Mouse (Mus musculus) T-helper 2 cell (primary cell): ENCODE data around the gene Npas2.

Experiments used
- in situ Hi-C: fragments of 300-600 bp; cut with MboI, MseI; formaldehyde crosslinking; loops from one replicate; pipeline ENCODE4 v1.15.1; 2025; ENCODE audit warnings: high pct_unique_total_duplicates

Npas2 gene

DNA sequence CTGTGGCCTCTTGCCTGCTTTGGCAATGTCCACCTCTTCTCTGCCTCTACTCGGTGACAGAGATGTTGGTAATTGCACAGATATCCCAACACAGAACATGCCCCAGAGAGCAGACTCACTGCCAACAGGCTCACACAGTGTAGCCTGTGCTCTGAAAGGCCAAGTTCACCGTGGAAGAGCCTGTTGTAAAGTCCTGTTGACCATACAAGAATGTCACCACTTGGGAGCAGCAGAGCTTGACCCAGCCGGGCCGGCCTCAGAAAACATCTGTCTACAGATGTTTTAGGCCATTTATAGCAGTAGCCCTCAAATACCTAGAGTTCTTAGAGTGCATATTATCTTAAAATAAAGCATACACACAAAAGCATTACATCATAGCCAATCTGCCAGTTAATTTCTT is 213.6 kb downstream of the Npas2 start:
- in situ Hi-C loops, result no loop called here

DNA sequence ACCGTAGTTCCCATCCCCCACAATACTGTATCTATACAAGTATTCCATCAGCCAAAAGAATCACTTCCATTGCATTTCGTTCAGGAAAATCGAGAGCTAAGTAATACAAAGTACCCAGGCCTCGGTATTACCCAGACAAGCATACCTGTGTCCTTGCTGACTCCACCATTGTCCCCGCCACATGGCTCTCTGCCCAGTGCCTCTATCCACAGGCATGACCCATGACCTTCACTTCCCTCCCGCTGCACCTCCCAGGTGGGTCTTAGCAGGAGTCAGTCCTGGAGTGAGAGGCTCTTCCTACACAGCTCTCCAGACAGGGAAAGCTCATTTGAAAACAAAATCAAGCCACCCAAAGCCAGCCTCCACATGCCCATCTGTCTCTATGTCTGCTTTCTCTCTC is 214.6 kb downstream of the Npas2 start:
- in situ Hi-C loops, result no loop called here

GRCm38 (mm10) chr1:39408668-39409067 is 215.1 kb downstream of the Npas2 start:
- in situ Hi-C loops, result no loop called here

DNA sequence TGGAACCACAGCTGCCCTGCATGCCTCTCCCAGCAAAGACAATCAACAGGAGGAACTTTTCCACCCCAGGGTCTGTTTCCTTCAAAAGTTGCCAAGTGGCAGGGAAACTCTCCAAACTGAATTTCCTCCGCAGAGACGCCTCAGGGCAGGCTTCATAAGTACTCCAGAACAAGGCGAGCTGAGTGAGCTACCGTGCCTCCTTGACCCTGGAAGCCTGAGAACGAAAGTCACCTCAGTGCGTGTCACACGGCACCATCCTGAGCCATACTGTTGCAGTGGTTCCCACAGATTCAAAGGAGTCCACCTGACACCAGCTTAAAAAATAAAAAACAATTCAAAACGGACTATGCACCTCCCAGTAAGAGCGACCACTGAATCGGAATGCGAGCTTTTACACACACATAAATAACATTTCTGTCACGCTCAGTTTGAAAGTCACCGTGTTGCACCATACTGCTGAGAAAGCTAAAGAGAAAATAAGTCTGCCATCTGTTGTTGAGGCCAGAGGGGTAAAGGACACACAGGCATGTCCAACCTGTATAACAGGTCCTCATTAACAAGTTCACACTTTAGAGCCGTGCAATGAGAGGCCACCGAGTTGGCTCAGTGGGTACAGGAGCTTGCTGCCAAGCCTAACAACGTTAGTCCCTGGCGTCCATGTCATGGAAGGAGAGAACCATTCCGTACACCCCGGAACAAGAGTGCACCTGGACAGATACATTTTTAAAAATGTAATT is 216.7 kb downstream of the Npas2 start:
- in situ Hi-C loops, result no loop called here
